Mouse (Mus musculus) yolk sac, embryonic 10.5 days (tissue): ENCODE measurements around the gene Fut8.
A peak's percentile ranks its signal among the peaks of the same experiment; 100 is the strongest.
"Not testable (repeated sequence)": the region's sequence is repeated elsewhere in the genome, so short reads cannot be mapped to it uniquely, and the experiment has no call there.

Experiments used
- DNase-seq: peaks from one replicate; pipeline ENCODE4 v3.0.0-alpha.2; 2017; ENCODE audit warnings: low spot score

Gene Fut8

GRCm38 (mm10) chr12:77500439-77501055 is 262.6 kb downstream of the Fut8 start:
- no peak for DNase-seq

- peak; percentile 80 for DNase-seq
These were observed 263.7 kb downstream of the Fut8 start for GRCm38 (mm10) chr12:77501466-77502240.

GRCm38 (mm10) chr12:77502243-77502642 is 264.3 kb downstream of the Fut8 start:
- DNase-seq: peak; percentile 76

- DNase-seq: no peak
These were observed 267.5 kb downstream of the Fut8 start for GRCm38 (mm10) chr12:77505431-77505830.

- DNase-seq: no peak
These were observed 269.8 kb downstream of the Fut8 start for GRCm38 (mm10) chr12:77507770-77508169.

- no peak for DNase-seq
These were observed 272.8 kb downstream of the Fut8 start for GRCm38 (mm10) chr12:77510758-77511157.

- no peak for DNase-seq
These were observed 273.3 kb downstream of the Fut8 start for GRCm38 (mm10) chr12:77511206-77511605.

- no peak for DNase-seq
These were observed 273.7 kb downstream of the Fut8 start for GRCm38 (mm10) chr12:77511631-77512030.

- DNase-seq: no peak
These were observed 278.9 kb downstream of the Fut8 start for GRCm38 (mm10) chr12:77516805-77517204.

GRCm38 (mm10) chr12:77517691-77518090 is 279.8 kb downstream of the Fut8 start:
- DNase-seq: no peak

GRCm38 (mm10) chr12:77519534-77520102 is 281.7 kb downstream of the Fut8 start:
- no peak for DNase-seq

- DNase-seq: not testable (repeated sequence)
These were observed 286.1 kb downstream of the Fut8 start for GRCm38 (mm10) chr12:77524014-77524413.
